Mouse (Mus musculus): Measurements from ENCODE around the gene Gps1. TPM values are rescaled to one million over a fixed set of nuclear protein-coding genes. Genes with fewer than 3 reads are reported as not detected.

Gene Gps1
- 17.3 TPM for polyA plus RNA-seq (2014; fragmentation: Illumina TruSeq; extraction: RNeasy Lipid Tissue Mini Kit (QIAGEN cat#74804); ENCODE audit: low read depth, low replicate concordance)

DNA sequence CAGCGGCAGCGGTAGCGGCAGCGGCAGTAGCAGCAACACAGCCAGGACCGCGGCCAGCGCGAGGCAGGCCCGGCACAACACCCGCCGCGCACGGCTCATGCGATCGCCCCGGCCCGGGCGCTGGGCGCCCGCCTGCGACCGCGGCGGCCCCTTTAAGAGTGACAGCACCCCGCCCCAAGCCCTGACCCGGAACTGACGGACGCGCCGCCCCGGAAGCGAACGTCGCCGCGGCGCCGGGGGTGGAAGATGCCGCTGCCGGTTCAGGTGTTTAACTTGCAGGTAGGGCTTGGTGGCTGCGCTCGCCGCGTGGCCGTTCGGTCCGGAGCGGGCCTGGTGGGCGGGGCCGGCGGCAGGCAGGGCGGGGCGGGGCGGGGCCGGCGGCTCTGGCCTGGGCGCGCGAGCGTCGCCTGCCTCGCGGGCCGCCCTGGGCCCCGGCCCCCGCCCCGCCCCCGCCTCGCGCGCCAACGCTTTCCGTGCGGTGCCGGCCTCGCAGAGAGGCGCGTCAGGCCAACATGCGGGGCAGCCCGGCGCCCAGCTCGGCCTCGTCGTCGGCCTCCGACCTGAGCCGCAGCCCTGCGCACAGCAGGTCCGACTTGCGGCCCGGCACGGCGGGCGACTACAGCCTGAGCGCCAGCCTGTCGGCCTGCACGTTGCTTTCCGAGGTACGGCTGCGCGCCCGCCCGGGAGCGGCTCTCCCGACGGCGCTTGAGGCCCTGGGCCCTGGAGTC is at the start of gene Gps1, which contains the start of gene Rfng:
Gps1 (plus strand) TSS at position 209 of the 728 bp plus-strand sequence.
Rfng (minus strand) TSS at position 144 of the 728 bp plus-strand sequence.

GRCm38 (mm10) chr11:120762672-120763041 is 21.4 kb upstream of the Gps1 start, which contains the start of gene Hmga1b:
TSS of gene Hmga1b (plus strand) at chr11:120762794.

DNA sequence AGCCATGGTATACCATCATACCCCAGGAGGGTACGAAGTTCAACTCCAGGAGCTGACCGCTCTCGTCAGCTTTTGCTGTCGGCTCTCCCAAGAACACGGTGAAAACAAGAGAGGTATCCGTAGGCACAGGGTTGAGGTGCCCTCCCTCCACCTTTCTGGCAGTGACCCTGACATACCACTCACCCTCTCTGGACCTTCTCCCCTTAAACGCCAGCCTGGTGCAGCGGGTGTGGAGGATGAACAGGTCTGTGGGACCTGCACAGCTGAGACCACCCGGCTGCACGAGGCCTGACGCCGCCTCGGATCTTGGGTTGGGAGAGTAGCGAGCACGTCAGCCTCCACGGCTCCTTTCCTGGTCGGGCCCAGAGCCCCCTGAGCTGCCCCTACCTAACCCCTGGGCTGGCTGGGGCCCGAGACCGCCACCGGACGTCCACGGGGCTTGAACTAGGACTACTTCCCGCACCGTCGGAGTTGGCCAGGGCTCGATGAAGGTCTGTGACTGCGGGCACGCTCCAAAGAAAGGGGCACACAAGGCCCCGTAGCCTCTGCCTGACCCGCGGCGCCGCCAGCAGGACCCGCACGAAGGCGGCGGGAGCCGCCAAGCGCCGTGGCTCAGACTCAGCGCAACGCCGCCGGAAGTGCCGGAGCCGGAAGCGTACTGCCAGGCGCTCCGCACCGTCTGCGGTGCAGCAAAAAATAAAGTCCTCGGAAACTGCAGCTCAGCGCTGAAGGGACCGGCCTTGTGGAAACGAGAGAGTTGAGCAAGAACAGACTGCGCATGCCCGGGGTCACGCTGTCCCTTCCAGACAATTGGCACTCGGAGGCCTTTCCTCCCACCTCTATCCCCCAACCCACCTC is 11.9 kb downstream of the Gps1 start, which contains the start of gene Dus1l:
Dus1l (minus strand) TSS at position 648 of the 858 bp plus-strand sequence.

GRCm38 (mm10) chr11:120823956-120824786 is 40.1 kb downstream of the Gps1 start, which contains the start of gene Fasn:
TSS of gene Fasn (minus strand) at chr11:120824547.

Other genes with a start within 250 kb of the Gps1 start
- gene Mcrip1, start 234.5 kb upstream of the Gps1 start, polyA plus RNA-seq (2014; fragmentation: Illumina TruSeq; extraction: RNeasy Lipid Tissue Mini Kit (QIAGEN cat#74804); ENCODE audit: low read depth, low replicate concordance) = 0.89 TPM
- gene Ppp1r27, start 233.1 kb upstream of the Gps1 start, polyA plus RNA-seq (2014; fragmentation: Illumina TruSeq; extraction: RNeasy Lipid Tissue Mini Kit (QIAGEN cat#74804); ENCODE audit: low read depth, low replicate concordance) = not detected
- 238 TPM for gene P4hb, start 211.0 kb upstream of the Gps1 start, polyA plus RNA-seq (2014; fragmentation: Illumina TruSeq; extraction: RNeasy Lipid Tissue Mini Kit (QIAGEN cat#74804); ENCODE audit: low read depth, low replicate concordance)
- gene Arhgdia, start 202.6 kb upstream of the Gps1 start, polyA plus RNA-seq (2014; fragmentation: Illumina TruSeq; extraction: RNeasy Lipid Tissue Mini Kit (QIAGEN cat#74804); ENCODE audit: low read depth, low replicate concordance) = 20.6 TPM
- 11.9 TPM for gene Alyref, start 185.9 kb upstream of the Gps1 start, polyA plus RNA-seq (2014; fragmentation: Illumina TruSeq; extraction: RNeasy Lipid Tissue Mini Kit (QIAGEN cat#74804); ENCODE audit: low read depth, low replicate concordance)
- gene Anapc11, start 185.9 kb upstream of the Gps1 start, polyA plus RNA-seq (2014; fragmentation: Illumina TruSeq; extraction: RNeasy Lipid Tissue Mini Kit (QIAGEN cat#74804); ENCODE audit: low read depth, low replicate concordance) = 7.1 TPM
- not detected for gene Npb, start 175.8 kb upstream of the Gps1 start, polyA plus RNA-seq (2014; fragmentation: Illumina TruSeq; extraction: RNeasy Lipid Tissue Mini Kit (QIAGEN cat#74804); ENCODE audit: low read depth, low replicate concordance)
- 15.0 TPM for gene Pcyt2, start 166.3 kb upstream of the Gps1 start, polyA plus RNA-seq (2014; fragmentation: Illumina TruSeq; extraction: RNeasy Lipid Tissue Mini Kit (QIAGEN cat#74804); ENCODE audit: low read depth, low replicate concordance)
- 3.0 TPM for gene Sirt7, start 159.0 kb upstream of the Gps1 start, polyA plus RNA-seq (2014; fragmentation: Illumina TruSeq; extraction: RNeasy Lipid Tissue Mini Kit (QIAGEN cat#74804); ENCODE audit: low read depth, low replicate concordance)
- gene Mafg, start 150.7 kb upstream of the Gps1 start, polyA plus RNA-seq (2014; fragmentation: Illumina TruSeq; extraction: RNeasy Lipid Tissue Mini Kit (QIAGEN cat#74804); ENCODE audit: low read depth, low replicate concordance) = 11.3 TPM
- 0.32 TPM for gene Pycr1, start 140.5 kb upstream of the Gps1 start, polyA plus RNA-seq (2014; fragmentation: Illumina TruSeq; extraction: RNeasy Lipid Tissue Mini Kit (QIAGEN cat#74804); ENCODE audit: low read depth, low replicate concordance)
- gene Myadml2, start 136.1 kb upstream of the Gps1 start, polyA plus RNA-seq (2014; fragmentation: Illumina TruSeq; extraction: RNeasy Lipid Tissue Mini Kit (QIAGEN cat#74804); ENCODE audit: low read depth, low replicate concordance) = not detected
- not detected for gene Notum, start 123.1 kb upstream of the Gps1 start, polyA plus RNA-seq (2014; fragmentation: Illumina TruSeq; extraction: RNeasy Lipid Tissue Mini Kit (QIAGEN cat#74804); ENCODE audit: low read depth, low replicate concordance)
- 1.6 TPM for gene Aspscr1, start 111.3 kb upstream of the Gps1 start, polyA plus RNA-seq (2014; fragmentation: Illumina TruSeq; extraction: RNeasy Lipid Tissue Mini Kit (QIAGEN cat#74804); ENCODE audit: low read depth, low replicate concordance)
- gene Cenpx, start 70.5 kb upstream of the Gps1 start, polyA plus RNA-seq (2014; fragmentation: Illumina TruSeq; extraction: RNeasy Lipid Tissue Mini Kit (QIAGEN cat#74804); ENCODE audit: low read depth, low replicate concordance) = 0.97 TPM
- 0.24 TPM for gene Lrrc45, start 70.3 kb upstream of the Gps1 start, polyA plus RNA-seq (2014; fragmentation: Illumina TruSeq; extraction: RNeasy Lipid Tissue Mini Kit (QIAGEN cat#74804); ENCODE audit: low read depth, low replicate concordance)
- gene Rac3, start 62.8 kb upstream of the Gps1 start, polyA plus RNA-seq (2014; fragmentation: Illumina TruSeq; extraction: RNeasy Lipid Tissue Mini Kit (QIAGEN cat#74804); ENCODE audit: low read depth, low replicate concordance) = not detected
- 1.3 TPM for gene Dcxr, start 57.0 kb upstream of the Gps1 start, polyA plus RNA-seq (2014; fragmentation: Illumina TruSeq; extraction: RNeasy Lipid Tissue Mini Kit (QIAGEN cat#74804); ENCODE audit: low read depth, low replicate concordance)
- gene Cbr2, start 52.2 kb upstream of the Gps1 start, polyA plus RNA-seq (2014; fragmentation: Illumina TruSeq; extraction: RNeasy Lipid Tissue Mini Kit (QIAGEN cat#74804); ENCODE audit: low read depth, low replicate concordance) = not detected
- not detected for gene Hmga1b, start 21.5 kb upstream of the Gps1 start, polyA plus RNA-seq (2014; fragmentation: Illumina TruSeq; extraction: RNeasy Lipid Tissue Mini Kit (QIAGEN cat#74804); ENCODE audit: low read depth, low replicate concordance)
- not detected for gene Rfng, start 65 bp upstream of the Gps1 start, polyA plus RNA-seq (2014; fragmentation: Illumina TruSeq; extraction: RNeasy Lipid Tissue Mini Kit (QIAGEN cat#74804); ENCODE audit: low read depth, low replicate concordance)
- 7.1 TPM for gene Dus1l, start 12.1 kb downstream of the Gps1 start, polyA plus RNA-seq (2014; fragmentation: Illumina TruSeq; extraction: RNeasy Lipid Tissue Mini Kit (QIAGEN cat#74804); ENCODE audit: low read depth, low replicate concordance)
- gene Fasn, start 40.3 kb downstream of the Gps1 start, polyA plus RNA-seq (2014; fragmentation: Illumina TruSeq; extraction: RNeasy Lipid Tissue Mini Kit (QIAGEN cat#74804); ENCODE audit: low read depth, low replicate concordance) = 0.44 TPM
- 0.28 TPM for gene Ccdc57, start 148.6 kb downstream of the Gps1 start, polyA plus RNA-seq (2014; fragmentation: Illumina TruSeq; extraction: RNeasy Lipid Tissue Mini Kit (QIAGEN cat#74804); ENCODE audit: low read depth, low replicate concordance)
- gene Slc16a3, start 164.2 kb downstream of the Gps1 start, polyA plus RNA-seq (2014; fragmentation: Illumina TruSeq; extraction: RNeasy Lipid Tissue Mini Kit (QIAGEN cat#74804); ENCODE audit: low read depth, low replicate concordance) = not detected
- 41.8 TPM for gene Csnk1d, start 207.1 kb downstream of the Gps1 start, polyA plus RNA-seq (2014; fragmentation: Illumina TruSeq; extraction: RNeasy Lipid Tissue Mini Kit (QIAGEN cat#74804); ENCODE audit: low read depth, low replicate concordance)

Data from kidney, adult 10 weeks (tissue).